Mouse (Mus musculus) midbrain, embryonic 11.5 days (tissue): ENCODE measurements around the gene Mettl9. TPM values are rescaled to one million over a fixed set of nuclear protein-coding genes. Genes with fewer than 3 reads are reported as not detected.
A peak's percentile ranks its signal among the peaks of the same experiment; 100 is the strongest.

Experiments used
- ATAC-seq: fragments of 200-750 bp; cut with Nextera tagmentation; 2 replicates; pipeline ENCODE4 v1.8.0; 2017; ENCODE audit warnings: moderate TSS enrichment, moderate library complexity; ENCODE audit not compliant: low FRiP score
- DNase-seq: peaks from one replicate; pipeline ENCODE4 v3.0.0; 2015; ENCODE audit warnings: low spot score; ENCODE audit errors: missing footprints
- H3K27ac ChIP-seq: fragments of 300-500 bp; sonication (generic); 2 replicates; pipeline ENCODE4 v1.5.1; 2014; ENCODE audit warnings: low read depth, low read length
- H3K27me3 ChIP-seq: fragments of 300-500 bp; sonication (generic); 2 replicates; pipeline ENCODE4 v1.6.1; 2014; ENCODE audit warnings: mild to moderate bottlenecking, low read length, moderate library complexity, mixed read lengths; ENCODE audit not compliant: control insufficient read depth, insufficient read depth
- H3K36me3 ChIP-seq: fragments of 300-500 bp; sonication (generic); 2 replicates; pipeline ENCODE4 v1.6.1; 2014; ENCODE audit warnings: mild to moderate bottlenecking, low read length, moderate library complexity, mixed read lengths; ENCODE audit not compliant: control insufficient read depth, insufficient read depth
- H3K4me1 ChIP-seq: fragments of 300-500 bp; sonication (generic); 2 replicates; pipeline ENCODE4 v1.6.1; 2014; ENCODE audit warnings: low read length; ENCODE audit not compliant: control insufficient read depth, insufficient read depth
- H3K4me2 ChIP-seq: fragments of 300-500 bp; sonication (generic); 2 replicates; pipeline ENCODE4 v1.6.1; 2014; ENCODE audit warnings: mild to moderate bottlenecking, moderate library complexity
- H3K4me3 ChIP-seq: fragments of 300-500 bp; sonication (generic); 2 replicates; pipeline ENCODE4 v1.5.1; 2014; ENCODE audit warnings: low read depth, low read length
- H3K9ac ChIP-seq: fragments of 300-500 bp; sonication (generic); 2 replicates; pipeline ENCODE4 v1.6.1; 2014; ENCODE audit warnings: low read length
- H3K9me3 ChIP-seq: fragments of 300-500 bp; sonication (generic); 2 replicates; pipeline ENCODE4 v1.6.1; 2016; ENCODE audit warnings: low read length; ENCODE audit not compliant: control insufficient read depth
- WGBS: fragments of 180-500 bp; shearing (Covaris S2); extraction: QIAGEN DNeasy Blood & Tissue Kit; methylation state at CpG from one replicate; pipeline ENCODE4 v1.1.7; 2014; 5-methylcytosine and 5-hydroxymethylcytosine counted together
- polyA plus RNA-seq: library from polyadenylated mRNA; unstranded; fragments of >200 nt; fragmentation: Nextera tagmentation; extraction: Ambion mirVana; gene quantifications from 2 replicates; pipeline ENCODE4 v1.2.1, GENCODE M21; 2014

Mettl9 gene
- polyA plus RNA-seq, 1 experiment from 2014 or later, result 284 TPM

DNA sequence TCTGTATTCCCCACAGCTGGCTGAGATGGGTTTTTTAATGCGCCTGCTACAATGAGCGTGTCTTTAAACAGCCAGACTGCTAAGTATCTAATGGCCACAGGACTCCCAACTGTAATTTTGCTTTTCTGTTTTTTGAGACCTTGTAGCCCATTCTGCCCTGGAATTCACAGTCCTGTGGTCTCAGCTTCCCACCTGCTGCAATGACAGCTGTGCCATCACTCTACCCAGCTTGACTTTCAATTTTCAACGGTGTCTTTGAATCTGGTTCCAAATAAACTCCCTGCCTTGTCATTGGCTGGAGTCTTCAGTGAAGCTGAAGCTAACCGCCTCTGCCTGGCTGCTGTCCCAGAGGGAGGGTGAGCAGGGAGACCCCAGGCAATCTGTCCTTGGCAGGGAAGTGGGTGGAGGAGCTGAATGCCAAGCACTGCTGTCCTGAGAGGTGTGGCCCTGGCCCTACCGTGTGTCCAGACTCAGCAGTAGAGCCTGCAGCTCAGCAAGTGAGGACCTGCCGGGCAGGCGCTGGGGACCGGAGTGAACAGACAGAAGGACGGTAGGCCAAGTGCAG is 48.8 kb downstream of the Mettl9 start:
- Histone ChIP-seq H3K9me3 (no peaks in the 10 kb centered on the region), H3K4me3 (no peak overlapping the region), H3K27ac (no peak overlapping the region), H3K27me3 (no peaks in the 10 kb centered on the region), H3K9ac (no peak overlapping the region), H3K4me1 (no peaks in the 10 kb centered on the region), H3K36me3 (peaks cover 2% of the 10 kb centered on the region; the same call in 1 of the 2 replicates), H3K4me2 (no peak overlapping the region)
- no peak for ATAC-seq
- no peak for DNase-seq
- 85% methylated on average over 9 of the region's 9 CpGs for WGBS

DNA sequence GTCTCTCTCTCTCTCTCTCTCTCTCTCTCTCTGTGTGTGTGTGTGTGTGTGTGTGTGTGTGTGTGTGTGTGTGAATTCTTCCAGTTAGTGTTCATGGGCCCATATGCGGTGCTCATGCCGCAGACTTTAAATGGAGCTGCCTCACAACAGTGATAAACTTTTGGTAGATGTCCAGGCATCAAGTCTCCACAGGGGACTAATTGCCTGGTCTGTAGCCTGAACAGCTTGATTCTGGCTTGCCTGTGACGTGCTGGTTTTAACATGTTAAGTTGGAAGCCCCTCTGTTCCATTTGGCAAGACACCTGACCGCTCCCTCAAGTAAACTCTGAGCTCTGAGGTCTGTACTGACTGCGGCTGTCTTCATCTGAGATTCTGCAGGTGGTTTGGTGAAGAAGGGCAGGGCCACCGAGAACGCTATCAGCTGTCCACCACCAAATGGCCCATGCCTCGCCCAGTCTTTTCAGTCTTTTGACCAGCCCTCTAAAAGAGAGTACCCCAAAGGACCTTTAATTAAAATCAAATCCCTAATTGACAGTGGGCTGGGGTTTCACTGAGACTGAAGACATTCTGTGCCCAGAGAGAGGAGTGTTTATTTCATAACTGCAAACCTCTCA is 50.7 kb downstream of the Mettl9 start:
- Histone ChIP-seq H3K27me3 (no peaks in the 10 kb centered on the region), H3K4me3 (no peak overlapping the region), H3K36me3 (no peaks in the 10 kb centered on the region), H3K4me2 (no peak overlapping the region), H3K9ac (no peak overlapping the region), H3K27ac (no peak overlapping the region), H3K9me3 (no peaks in the 10 kb centered on the region), H3K4me1 (no peaks in the 10 kb centered on the region)
- WGBS, result 78% methylated on average over 8 of the region's 8 CpGs
- ATAC-seq (no peak), DNase-seq (no peak)

DNA sequence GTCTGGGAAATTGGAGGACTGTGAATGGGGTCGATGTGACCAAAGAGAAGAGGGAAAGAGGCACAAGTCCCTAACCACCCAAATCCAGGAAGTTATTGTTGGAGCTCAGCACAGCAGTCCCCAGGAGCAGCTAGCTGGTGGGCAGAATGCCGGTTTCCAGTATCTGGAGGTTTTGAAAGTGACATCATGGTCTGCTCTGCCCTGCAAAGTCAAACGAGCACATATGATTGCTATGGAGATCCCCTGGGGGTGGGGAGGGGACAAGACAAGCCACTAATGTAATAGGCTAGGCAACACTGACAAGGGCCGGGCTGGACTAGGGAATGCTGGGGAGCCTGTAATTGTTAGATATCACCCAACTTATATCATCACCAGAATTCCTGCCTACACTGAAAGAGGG is 51.3 kb downstream of the Mettl9 start:
- WGBS, result 28% methylated on average over 4 of the region's 4 CpGs
- H3K27ac ChIP-seq, result no peak overlapping the region
- ATAC-seq, result 0 out of 2 replicates have a peak, but pooled peaks have one; percentile 40

DNA sequence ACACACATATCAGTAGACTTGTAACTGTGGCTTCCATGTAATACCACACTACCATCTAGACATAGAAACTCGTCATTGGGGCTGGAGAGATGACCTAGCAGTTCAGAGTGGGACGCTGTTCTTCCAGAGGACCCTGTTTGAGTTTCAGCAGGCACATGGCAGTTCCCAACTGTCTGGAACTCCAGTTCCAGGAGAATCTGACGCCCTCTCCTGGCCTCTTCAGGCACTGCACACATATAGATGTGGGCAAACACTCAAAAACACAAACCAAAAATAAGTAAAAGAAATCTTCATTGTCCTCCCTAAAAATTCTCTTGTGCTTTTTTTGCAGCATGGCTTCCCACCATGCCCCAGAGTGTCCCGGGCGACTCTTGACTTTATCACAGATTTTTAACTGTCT is 54.5 kb downstream of the Mettl9 start:
- H3K27ac ChIP-seq, result no peak overlapping the region
- H3K4me3 ChIP-seq, result no peak overlapping the region
- 74% methylated on average over 5 of the region's 5 CpGs for WGBS
- no peak overlapping the region for H3K4me2 ChIP-seq
- no peak for ATAC-seq
- no peaks in the 10 kb centered on the region for H3K9me3 ChIP-seq
- no peaks in the 10 kb centered on the region for H3K27me3 ChIP-seq
- DNase-seq, result no peak
- no peaks in the 10 kb centered on the region for H3K36me3 ChIP-seq
- no peak overlapping the region for H3K9ac ChIP-seq
- no peaks in the 10 kb centered on the region for H3K4me1 ChIP-seq

More for the DNA sequence above, 51.3 kb downstream of the Mettl9 start:
- Histone ChIP-seq H3K4me2 (no peak overlapping the region), H3K36me3 (no peaks in the 10 kb centered on the region), H3K4me3 (no peak overlapping the region), H3K9ac (no peak overlapping the region), H3K4me1 (no peaks in the 10 kb centered on the region), H3K27me3 (no peaks in the 10 kb centered on the region), H3K9me3 (no peaks in the 10 kb centered on the region)
- no peak for DNase-seq

DNA sequence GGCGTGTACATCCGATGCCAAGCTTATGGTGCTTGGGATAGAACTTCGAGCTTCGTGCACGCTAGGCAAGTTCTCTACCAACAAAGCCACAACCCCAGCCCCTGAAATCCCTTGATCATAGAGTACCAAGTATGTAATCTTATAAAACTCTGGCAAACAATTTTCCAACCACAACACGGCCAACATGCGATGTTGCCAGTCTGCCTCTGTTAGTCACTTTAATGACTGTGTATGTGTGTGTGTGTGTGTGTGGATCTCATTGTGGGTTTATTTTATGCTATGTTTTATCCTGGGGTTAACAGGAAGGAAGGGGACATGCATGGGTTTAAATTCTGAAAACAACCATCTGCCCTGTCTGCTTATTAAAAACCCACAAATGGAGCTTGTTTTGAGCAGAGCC is 56.5 kb downstream of the Mettl9 start:
- no peak for ATAC-seq
- 94% methylated on average over 7 of the region's 7 CpGs for WGBS
- no peak overlapping the region for H3K9ac ChIP-seq
- no peaks in the 10 kb centered on the region for H3K36me3 ChIP-seq
- DNase-seq, result no peak
- no peaks in the 10 kb centered on the region for H3K27me3 ChIP-seq
- H3K27ac ChIP-seq, result no peak overlapping the region
- no peaks in the 10 kb centered on the region for H3K4me1 ChIP-seq
- no peak overlapping the region for H3K4me2 ChIP-seq
- no peak overlapping the region for H3K4me3 ChIP-seq
- no peaks in the 10 kb centered on the region for H3K9me3 ChIP-seq

DNA sequence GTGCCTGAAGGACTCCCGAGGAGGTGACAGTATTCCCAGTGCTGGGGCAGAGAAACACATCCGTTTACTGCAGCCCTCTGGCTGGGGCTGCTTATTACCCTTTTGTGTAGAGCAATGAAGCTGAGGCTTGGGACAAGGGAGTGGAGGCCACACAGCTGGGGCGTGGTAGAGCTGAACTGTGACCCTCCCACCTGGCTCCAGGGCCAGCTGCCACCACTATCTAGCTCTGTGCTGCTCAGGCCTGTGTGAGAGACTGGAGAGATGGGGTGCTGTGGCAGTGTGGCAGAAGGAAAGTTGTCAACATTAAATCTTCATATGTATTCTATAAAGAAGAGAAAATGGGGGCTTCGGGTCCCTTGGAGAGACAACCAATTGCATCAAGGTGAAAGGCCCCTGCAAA is 58.8 kb downstream of the Mettl9 start:
- ATAC-seq (no peak), DNase-seq (no peak)
- no peaks in the 10 kb centered on the region for H3K27me3 ChIP-seq
- H3K9me3 ChIP-seq, result no peaks in the 10 kb centered on the region
- no peaks in the 10 kb centered on the region for H3K36me3 ChIP-seq
- no peak overlapping the region for H3K4me2 ChIP-seq
- no peaks in the 10 kb centered on the region for H3K4me1 ChIP-seq
- 78% methylated on average over 4 of the region's 4 CpGs for WGBS
- no peak overlapping the region for H3K4me3 ChIP-seq
- H3K27ac ChIP-seq, result no peak overlapping the region
- H3K9ac ChIP-seq, result no peak overlapping the region

DNA sequence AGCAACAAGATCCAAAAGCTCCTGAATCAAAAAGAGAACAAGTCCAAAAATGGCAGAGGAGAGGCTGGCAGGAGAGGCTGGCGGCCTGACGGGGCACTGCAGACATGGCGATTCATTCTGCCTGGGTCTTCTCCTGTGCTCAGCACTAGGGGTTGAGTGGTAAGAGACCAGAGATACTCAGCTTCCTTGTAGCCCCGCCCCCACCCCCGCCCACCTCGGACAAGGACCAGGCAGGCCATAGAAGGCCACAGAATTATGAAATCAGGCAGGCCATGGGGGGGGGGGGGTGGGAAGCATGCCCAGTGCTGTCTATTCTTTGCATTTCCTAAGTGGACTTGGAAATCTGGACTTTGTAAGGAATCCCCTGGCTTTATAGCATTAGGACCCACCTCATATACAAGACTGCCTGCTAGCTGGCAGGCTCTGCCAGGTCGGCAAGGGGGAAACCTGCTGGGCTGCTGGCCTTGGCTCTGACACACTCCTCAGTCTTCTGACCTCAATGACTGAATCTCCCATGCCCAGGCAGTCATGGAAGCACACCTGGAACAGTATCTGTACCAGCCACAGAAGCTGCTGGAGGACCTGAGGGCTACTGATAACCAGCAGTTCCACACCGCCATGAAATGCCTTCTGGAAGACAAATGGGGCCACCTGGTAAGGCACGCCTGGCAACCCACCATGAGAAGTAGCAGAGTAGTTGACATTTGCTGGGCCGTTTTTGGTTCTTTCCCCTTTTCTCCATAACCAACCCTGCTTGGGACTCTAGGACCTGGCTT is 64.6 kb downstream of the Mettl9 start:
- H3K4me2 ChIP-seq, result no peak overlapping the region
- H3K4me3 ChIP-seq, result no peak overlapping the region
- no peak overlapping the region for H3K27ac ChIP-seq
- WGBS, result 74% methylated on average over 10 of the region's 10 CpGs
- ATAC-seq (no peak), DNase-seq (no peak)
- no peaks in the 10 kb centered on the region for H3K27me3 ChIP-seq
- H3K9ac ChIP-seq, result no peak overlapping the region
- no peaks in the 10 kb centered on the region for H3K9me3 ChIP-seq
- H3K4me1 ChIP-seq, result no peaks in the 10 kb centered on the region
- no peaks in the 10 kb centered on the region for H3K36me3 ChIP-seq

DNA sequence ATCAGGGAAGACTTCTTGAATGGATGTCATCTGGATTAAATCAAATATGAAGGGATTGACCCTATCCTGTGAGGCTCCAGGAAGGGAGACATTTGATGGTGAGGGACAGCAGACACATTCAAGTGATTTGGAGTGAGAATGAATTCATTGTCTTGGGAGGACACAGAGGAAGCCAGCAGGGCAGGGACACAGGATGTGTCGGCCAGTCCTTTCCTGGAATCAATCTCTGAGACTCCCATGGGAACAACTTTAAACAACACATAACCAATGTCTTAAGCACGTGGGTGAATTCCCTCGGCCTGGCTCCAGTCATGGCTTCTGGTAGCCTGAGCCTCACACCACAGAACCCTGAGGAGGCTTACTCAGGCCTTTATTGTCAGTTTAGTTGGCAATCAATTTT is 73.6 kb downstream of the Mettl9 start:
- Histone ChIP-seq H3K9me3 (no peaks in the 10 kb centered on the region), H3K4me1 (no peaks in the 10 kb centered on the region), H3K36me3 (no peaks in the 10 kb centered on the region), H3K27me3 (no peaks in the 10 kb centered on the region), H3K27ac (no peak overlapping the region), H3K4me2 (no peak overlapping the region), H3K9ac (no peak overlapping the region), H3K4me3 (no peak overlapping the region)
- DNase-seq (no peak), ATAC-seq (no peak)
- 75% methylated on average over 3 of the region's 3 CpGs for WGBS

DNA sequence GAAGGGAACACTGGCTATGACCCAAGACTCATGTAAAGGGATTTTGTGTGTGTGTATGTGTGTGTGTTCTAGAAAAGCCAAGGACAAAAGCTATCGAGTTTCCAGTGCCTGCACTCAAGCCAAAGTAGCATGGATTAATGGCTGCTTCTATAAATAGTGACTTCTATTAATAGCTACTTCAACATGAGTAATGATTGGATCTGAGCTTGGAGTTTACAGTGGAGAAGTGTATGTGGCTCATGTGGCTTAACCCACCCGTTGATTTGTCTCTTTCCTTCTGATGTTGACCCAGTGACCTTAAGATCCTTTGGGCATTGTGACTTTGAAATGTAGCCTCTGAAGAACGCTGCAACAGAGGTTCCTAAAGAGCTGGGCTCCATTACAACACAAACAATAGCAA is 77.1 kb downstream of the Mettl9 start:
- H3K27me3 ChIP-seq, result no peaks in the 10 kb centered on the region
- WGBS, result 55% methylated on average over 3 of the region's 3 CpGs
- no peaks in the 10 kb centered on the region for H3K4me1 ChIP-seq
- ATAC-seq (no peak), DNase-seq (no peak)
- H3K9me3 ChIP-seq, result no peaks in the 10 kb centered on the region
- H3K36me3 ChIP-seq, result no peaks in the 10 kb centered on the region
- H3K9ac ChIP-seq, result no peak overlapping the region
- no peak overlapping the region for H3K4me3 ChIP-seq
- no peak overlapping the region for H3K27ac ChIP-seq
- H3K4me2 ChIP-seq, result no peak overlapping the region
